Mouse (Mus musculus) ES-E14 (cell line): Measurements from ENCODE around the gene Tex50. TPM values are rescaled to one million over a fixed set of nuclear protein-coding genes. Genes with fewer than 3 reads are reported as not detected.
A peak's percentile ranks its signal among the peaks of the same experiment; 100 is the strongest.

Experiments
- DNase-seq: peaks from one replicate; pipeline ENCODE4 v3.0.0-alpha.2; 2013; ENCODE audit warnings: low read depth, low spot score
- H3K27ac ChIP-seq: 2 replicates; pipeline ENCODE4 v1.5.1; 2012; ENCODE audit warnings: low read depth, mild to moderate bottlenecking, low read length, moderate library complexity, mixed read lengths; ENCODE audit not compliant: poor library complexity, insufficient read depth, severe bottlenecking
- H3K36me3 ChIP-seq: 2 replicates; pipeline ENCODE4 v1.6.1; 2012; ENCODE audit warnings: mild to moderate bottlenecking, low read length, moderate library complexity, mixed read lengths; ENCODE audit not compliant: control insufficient read depth, poor library complexity, insufficient read depth, severe bottlenecking
- H3K4me1 ChIP-seq, 2 experiments: fragments of 150-350 bp in 1 of 2; sonication (generic) in 1 of 2; 2 replicates each; pipeline ENCODE4 v1.6.1; 2012; ENCODE audit warnings: low read length in 2 of 2, mild to moderate bottlenecking in 1 of 2, mixed read lengths in 1 of 2; ENCODE audit not compliant: control insufficient read depth in 2 of 2, insufficient read depth in 2 of 2, poor library complexity in 1 of 2
- H3K4me3 ChIP-seq, 2 experiments: fragments of 150-350 bp in 1 of 2; sonication (generic) in 1 of 2; 2 replicates each; pipeline ENCODE4 v1.5.1; 2012; ENCODE audit warnings: low read length in 2 of 2, low read depth in 1 of 2, mild to moderate bottlenecking in 1 of 2, mixed read lengths in 1 of 2; ENCODE audit not compliant: insufficient read depth in 1 of 2, poor library complexity in 1 of 2, severe bottlenecking in 1 of 2
- H3K9ac ChIP-seq: 2 replicates; pipeline ENCODE4 v1.6.1; 2012; ENCODE audit warnings: low read depth, mild to moderate bottlenecking, low read length, mixed read lengths; ENCODE audit not compliant: poor library complexity, insufficient read depth, severe bottlenecking
- H3K9me3 ChIP-seq: fragments of 150-350 bp; sonication (generic); 2 replicates; pipeline ENCODE4 v1.6.1; 2012; ENCODE audit warnings: low read depth, mild to moderate bottlenecking, low read length; ENCODE audit not compliant: control insufficient read depth, insufficient read depth
- CHD2 ChIP-seq: IDR thresholded peaks from 2 replicates; pipeline ENCODE4 v1.6.1; 2014; ENCODE audit warnings: mild to moderate bottlenecking, low read depth, low read length, inconsistent platforms
- HCFC1 ChIP-seq: IDR thresholded peaks from 2 replicates; pipeline ENCODE4 v1.6.1; 2012; ENCODE audit warnings: low read length, inconsistent platforms, borderline replicate concordance; ENCODE audit not compliant: insufficient read depth
- MAFK ChIP-seq: IDR thresholded peaks from 2 replicates; pipeline ENCODE4 v1.6.1; 2014; ENCODE audit warnings: mild to moderate bottlenecking, low read depth, low read length, inconsistent platforms; ENCODE audit not compliant: insufficient read depth
- ZC3H11A ChIP-seq: IDR thresholded peaks from 2 replicates; pipeline ENCODE4 v1.6.1; 2012; ENCODE audit warnings: low read depth, mild to moderate bottlenecking, inconsistent platforms, low read length, borderline replicate concordance
- ZNF384 ChIP-seq: IDR thresholded peaks from 2 replicates; pipeline ENCODE4 v1.6.1; 2012; ENCODE audit warnings: low read depth, low read length, inconsistent platforms
- in situ Hi-C, 2 experiments: fragments of 600-800 bp; cut with MboI; formaldehyde crosslinking; loops; one replicate each; pipeline ENCODE4 v1.15.1; 2025; ENCODE audit warnings: low sequenced_read_pairs in 2 of 2, inconsistent platforms in 1 of 2; ENCODE audit not compliant: unreplicated experiment in 2 of 2
- total RNA-seq: library from RNA; depleted of rRNA; stranded (reverse); fragments of 300-350 nt; gene quantifications from 2 replicates; pipeline ENCODE4 v1.2.3, GENCODE M21; 2012

The Tex50 gene
- total RNA-seq, 1 experiment: not detected

- Histone ChIP-seq H3K4me3 (peak overlapping the region in 1 of 2 experiments; percentile 68; a peak in 1 of 4 replicates), H3K9me3 (peaks cover 5% of the 10 kb centered on the region; the same call in 1 of the 2 replicates), H3K4me1 (peaks cover 0 to 2% of the 10 kb centered on the region in 2 experiments; a peak in 2 of 4 replicates), H3K9ac (no peak overlapping the region), H3K27ac (no peak overlapping the region), H3K36me3 (0 out of 2 replicates have a peak, but pooled peaks cover 2% of the 10 kb centered on the region)
- TF ChIP-seq ZC3H11A: no peak
- no peak for TF ChIP-seq ZNF384
- TF ChIP-seq CHD2: no peak
- no peak for TF ChIP-seq MAFK
- no peak for TF ChIP-seq HCFC1
- in situ Hi-C loops: no loop called here
- no peak for DNase-seq
These were observed 15.9 kb downstream of the Tex50 start for GRCm38 (mm10) chr1:161143216-161143615.

DNA sequence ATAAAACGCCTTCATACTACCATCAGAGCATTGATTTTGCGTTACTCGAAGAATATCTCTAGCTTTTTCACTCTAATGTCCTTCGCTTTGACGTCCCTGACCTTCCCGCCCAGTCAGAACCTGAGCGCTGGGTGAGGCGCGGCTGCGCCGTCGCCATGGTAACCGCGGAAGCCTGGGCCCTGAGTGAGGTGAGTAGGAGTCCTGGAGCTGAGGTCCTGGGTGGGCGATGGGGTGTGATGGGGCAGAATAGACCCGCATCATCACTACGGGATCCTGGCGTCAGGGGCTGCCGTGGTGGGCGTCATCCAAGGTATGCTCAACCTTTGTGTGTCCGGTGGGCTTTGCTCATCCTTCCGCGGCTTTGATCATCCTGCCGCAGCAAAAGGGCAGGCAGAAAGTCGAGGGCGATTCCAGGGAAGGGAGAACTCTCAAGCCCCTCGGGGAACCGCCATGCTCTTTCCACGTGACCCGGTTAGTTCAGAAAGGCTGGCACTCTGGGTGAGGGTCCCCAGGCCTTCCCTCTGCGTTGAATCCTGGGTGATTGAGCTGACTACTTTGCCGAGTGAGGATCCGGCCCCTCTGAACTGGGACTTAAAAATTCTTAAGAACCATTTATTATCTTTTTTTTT lies 16.5 kb downstream of the Tex50 start, which contains the start of gene Ankrd45:
Gene Ankrd45, plus strand, starts transcription at position 161 of the 629 bp plus-strand sequence.
- peak within 1 kb of the TSS; percentile 70 for H3K9ac ChIP-seq
- H3K36me3 ChIP-seq: 0 out of 2 replicates have a peak, but pooled peaks cover 2% of the 10 kb centered on the region
- no peaks in the 10 kb centered on the region; a peak in 2 of 4 replicates for H3K4me1 ChIP-seq
- TF ChIP-seq HCFC1 (no peak), CHD2 (no peak), ZNF384 (no peak), ZC3H11A (no peak), MAFK (no peak)
- peak within 1 kb of the TSS; percentile 32 to 68 for H3K4me3 ChIP-seq
- peaks cover 5% of the 10 kb centered on the region; the same call in 1 of the 2 replicates for H3K9me3 ChIP-seq
- in situ Hi-C loops: no loop called here
- no peak for DNase-seq
- H3K27ac ChIP-seq: peak within 1 kb of the TSS; percentile 34; the same call in 1 of the 2 replicates

DNA sequence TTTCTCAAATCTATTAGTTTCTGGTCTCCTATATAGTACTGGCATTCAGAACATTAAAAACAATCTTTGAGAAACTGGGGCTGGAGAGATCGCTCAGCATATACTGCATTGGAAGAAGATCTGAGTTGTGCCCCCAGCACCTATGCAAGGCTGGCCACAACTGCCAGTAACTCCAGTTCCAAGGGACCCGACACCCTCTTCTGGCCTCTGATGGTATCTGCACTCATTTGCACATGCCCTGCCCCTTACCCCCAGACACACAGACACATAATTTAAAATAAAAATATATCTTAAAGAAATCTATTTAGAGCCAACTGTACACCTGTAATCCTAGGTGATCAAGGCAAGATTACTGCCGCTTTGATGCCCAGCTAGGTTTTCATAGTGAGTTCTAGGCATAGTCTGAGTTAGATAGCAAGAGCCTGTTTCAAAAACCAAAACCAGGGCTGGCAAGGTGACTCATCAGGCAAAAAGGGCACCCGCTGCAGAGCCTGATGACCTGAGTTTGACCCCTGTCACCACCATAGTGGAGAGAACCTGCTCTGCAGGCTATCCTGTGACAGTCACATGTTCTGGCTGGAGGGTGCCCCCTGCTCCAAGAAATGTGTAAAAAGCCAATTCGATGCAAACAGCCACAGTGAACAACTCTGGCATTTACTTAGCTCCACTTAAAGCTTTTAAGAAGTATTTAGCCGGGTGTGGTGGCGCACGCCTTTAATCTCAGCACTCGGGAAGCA lies 18.9 kb downstream of the Tex50 start:
- peaks cover 5% of the 10 kb centered on the region; the same call in 1 of the 2 replicates for H3K9me3 ChIP-seq
- DNase-seq: no peak
- H3K4me1 ChIP-seq: no peaks in the 10 kb centered on the region; a peak in 2 of 4 replicates
- no peak overlapping the region for H3K4me3 ChIP-seq
- 0 out of 2 replicates have a peak, but pooled peaks cover 2% of the 10 kb centered on the region for H3K36me3 ChIP-seq
- TF ChIP-seq HCFC1 (no peak), CHD2 (no peak), ZNF384 (no peak), ZC3H11A (no peak), MAFK (no peak)
- H3K9ac ChIP-seq: no peak overlapping the region
- in situ Hi-C loops: no loop called here
- H3K27ac ChIP-seq: no peak overlapping the region

GRCm38 (mm10) chr1:161139496-161139895 lies 19.6 kb downstream of the Tex50 start:
- Histone ChIP-seq H3K9ac (no peak overlapping the region), H3K9me3 (no peaks in the 10 kb centered on the region), H3K27ac (no peak overlapping the region), H3K4me1 (no peaks in the 10 kb centered on the region; a peak in 2 of 4 replicates), H3K4me3 (no peak overlapping the region), H3K36me3 (0 out of 2 replicates have a peak, but pooled peaks cover 2% of the 10 kb centered on the region)
- no peak for DNase-seq
- TF ChIP-seq ZNF384: no peak
- TF ChIP-seq CHD2: no peak
- TF ChIP-seq ZC3H11A: no peak
- TF ChIP-seq HCFC1: no peak
- no peak for TF ChIP-seq MAFK
- in situ Hi-C loops: no loop called here
